Mouse (Mus musculus) liver, adult 2 months (tissue): ENCODE measurements around the gene Olfr503. TPM values are rescaled to one million over a fixed set of nuclear protein-coding genes. Genes with fewer than 3 reads are reported as not detected.
"Not testable (repeated sequence)": the region's sequence is repeated elsewhere in the genome, so short reads cannot be mapped to it uniquely, and the experiment has no call there.

Experiments
- DNase-seq: peaks from one replicate; pipeline ENCODE4 v3.0.0-alpha.2; 2011; ENCODE audit warnings: low read depth, low spot score; ENCODE audit errors: extremely low read depth
- H3K27ac ChIP-seq: fragments of 200-500 bp; replicated peaks from 2 replicates; pipeline ENCODE4 v1.5.1; 2012; ENCODE audit warnings: low read depth, mild to moderate bottlenecking, control low read depth, inconsistent platforms, low read length; ENCODE audit not compliant: insufficient read depth
- H3K27me3 ChIP-seq: fragments of 200-500 bp; 2 replicates; pipeline ENCODE4 v1.6.1; 2012; ENCODE audit warnings: mild to moderate bottlenecking, moderate library complexity, low read length, inconsistent platforms; ENCODE audit not compliant: control insufficient read depth, insufficient read depth
- H3K36me3 ChIP-seq: fragments of 200-500 bp; 2 replicates; pipeline ENCODE4 v1.6.1; 2012; ENCODE audit warnings: low read length, inconsistent platforms; ENCODE audit not compliant: control insufficient read depth, insufficient read depth
- H3K4me1 ChIP-seq: fragments of 200-500 bp; 2 replicates; pipeline ENCODE4 v1.6.1; 2011; ENCODE audit warnings: low read length; ENCODE audit not compliant: control insufficient read depth, insufficient read depth
- H3K4me3 ChIP-seq: fragments of 200-500 bp; 2 replicates; pipeline ENCODE4 v1.5.1; 2011; ENCODE audit warnings: low read depth, mild to moderate bottlenecking, control low read depth, low read length, moderate library complexity; ENCODE audit not compliant: insufficient read depth
- H3K79me2 ChIP-seq: fragments of 200-500 bp; 2 replicates; pipeline ENCODE4 v1.6.1; 2012; ENCODE audit warnings: inconsistent platforms, mild to moderate bottlenecking, low read length, moderate library complexity; ENCODE audit not compliant: control insufficient read depth, insufficient read depth
- H3K9ac ChIP-seq: fragments of 200-500 bp; 2 replicates; pipeline ENCODE4 v1.6.1; 2012; ENCODE audit warnings: low read depth, mild to moderate bottlenecking, control low read depth, inconsistent platforms, low read length
- CTCF ChIP-seq: fragments of 200-500 bp; IDR thresholded peaks from 2 replicates; pipeline ENCODE4 v1.5.1; 2011; ENCODE audit warnings: low read depth, low read length, control low read depth
- POLR2A ChIP-seq: fragments of 200-500 bp; IDR thresholded peaks from 2 replicates; pipeline ENCODE4 v1.6.1; 2011; ENCODE audit warnings: low read length, control low read depth; ENCODE audit not compliant: insufficient read depth; ENCODE audit errors: extremely low read depth
- WGBS: fragments of 180-500 bp; shearing (Covaris S2); methylation state at CpG from one replicate; pipeline ENCODE4 v1.1.7; 2018; 5-methylcytosine and 5-hydroxymethylcytosine counted together
- polyA plus RNA-seq: library from polyadenylated mRNA; depleted of rRNA; stranded (reverse); fragments of >200 nt; gene quantifications from 2 replicates; pipeline ENCODE4 v1.2.3, GENCODE M21; 2012; rRNA removed
- total RNA-seq: library from RNA; depleted of rRNA; stranded (reverse); fragments of >200 nt; gene quantifications from 2 replicates; pipeline ENCODE4 v1.2.3, GENCODE M21; 2014; rRNA removed

The Olfr503 gene
- total RNA-seq, result not detected in 2 replicates
- polyA plus RNA-seq, result not detected in 2 replicates

GRCm38 (mm10) chr7:108544227-108544626, at the start of gene Olfr503:
Olfr503 (plus strand) TSS chr7:108544527.
- not testable (repeated sequence) for H3K9ac ChIP-seq, H3K27me3 ChIP-seq, DNase-seq, H3K27ac ChIP-seq, H3K4me3 ChIP-seq, H3K79me2 ChIP-seq, H3K4me1 ChIP-seq, H3K36me3 ChIP-seq
- 33% methylated on average over 1 of the region's 1 CpGs for WGBS

GRCm38 (mm10) chr7:108524965-108525364, 19.4 kb upstream of the Olfr503 start, which contains the start of gene Olfr502:
Olfr502 (minus strand) TSS chr7:108525065.
- Histone ChIP-seq H3K27me3 (no peaks in the 10 kb centered on the region), H3K9ac (no peak within 1 kb of the TSS), H3K27ac (no peak within 1 kb of the TSS), H3K79me2 (no peaks in the 10 kb centered on the region), H3K4me1 (no peaks in the 10 kb centered on the region), H3K4me3 (no peak within 1 kb of the TSS), H3K36me3 (no peaks in the 10 kb centered on the region)
- TF ChIP-seq POLR2A (no peak), CTCF (no peak)
- WGBS, result 55% methylated on average over 1 of the region's 1 CpGs
- DNase-seq, result no peak

- no peaks in the 10 kb centered on the region for H3K36me3 ChIP-seq
- H3K4me3 ChIP-seq, result no peak overlapping the region
- no peaks in the 10 kb centered on the region for H3K79me2 ChIP-seq
- TF ChIP-seq POLR2A (no peak), CTCF (no peak)
- 78% methylated on average over 13 of the region's 13 CpGs for WGBS
- no peaks in the 10 kb centered on the region for H3K4me1 ChIP-seq
- H3K9ac ChIP-seq, result no peak overlapping the region
- no peak overlapping the region for H3K27ac ChIP-seq
- DNase-seq, result no peak
- H3K27me3 ChIP-seq, result no peaks in the 10 kb centered on the region
These were observed 1.9 kb upstream of the Olfr503 start for GRCm38 (mm10) chr7:108542416-108542815.

GRCm38 (mm10) chr7:108565693-108566092, 21.4 kb downstream of the Olfr503 start, which contains the start of gene Olfr504:
Olfr504 (minus strand) TSS chr7:108565793.
- 72% methylated on average over 1 of the region's 1 CpGs for WGBS
- Histone ChIP-seq H3K9ac (no peak within 1 kb of the TSS), H3K27me3 (no peaks in the 10 kb centered on the region), H3K4me1 (no peaks in the 10 kb centered on the region), H3K79me2 (no peaks in the 10 kb centered on the region), H3K27ac (no peak within 1 kb of the TSS), H3K4me3 (no peak within 1 kb of the TSS), H3K36me3 (no peaks in the 10 kb centered on the region)
- no peak for TF ChIP-seq CTCF
- no peak for TF ChIP-seq POLR2A
- DNase-seq, result no peak

DNA sequence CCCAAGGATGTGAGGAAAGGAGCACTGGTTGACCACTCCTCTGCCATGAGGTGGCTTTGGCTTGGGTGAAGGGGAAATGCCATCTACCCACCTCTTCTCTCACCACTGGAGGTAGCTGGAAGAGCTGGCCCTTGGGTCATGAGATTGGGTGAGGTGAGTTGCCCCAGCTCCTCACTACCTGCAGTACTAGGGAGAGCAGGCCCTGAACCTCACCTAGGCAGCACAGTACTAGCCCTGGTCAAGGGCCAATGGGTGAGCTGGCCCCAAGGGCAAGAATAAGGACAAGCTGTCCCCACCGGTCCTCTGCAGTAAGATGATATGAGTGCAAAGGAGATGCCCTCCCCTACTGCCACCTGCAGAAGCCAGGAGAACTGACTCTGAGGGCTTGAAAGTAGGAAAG, 45.5 kb downstream of the Olfr503 start:
- Histone ChIP-seq H3K4me3 (no peak overlapping the region), H3K27me3 (no peaks in the 10 kb centered on the region), H3K4me1 (no peaks in the 10 kb centered on the region), H3K9ac (no peak overlapping the region), H3K27ac (no peak overlapping the region), H3K79me2 (no peaks in the 10 kb centered on the region), H3K36me3 (no peaks in the 10 kb centered on the region)
- TF ChIP-seq CTCF (no peak), POLR2A (no peak)
- 100% methylated on average over 1 of the region's 1 CpGs for WGBS
- no peak for DNase-seq

Other genes with a start within 250 kb of the Olfr503 start
- not detected in 2 replicates for gene Olfr491, start 231.1 kb upstream of the Olfr503 start, total RNA-seq
- not detected in 2 replicates for gene Olfr491, start 231.1 kb upstream of the Olfr503 start, polyA plus RNA-seq
- gene Olfr492, start 220.9 kb upstream of the Olfr503 start, total RNA-seq, result not detected in 2 replicates
- gene Olfr492, start 220.9 kb upstream of the Olfr503 start, polyA plus RNA-seq, result not detected in 2 replicates
- gene Olfr493, start 197.5 kb upstream of the Olfr503 start, total RNA-seq, result not detected in 2 replicates
- gene Olfr493, start 197.5 kb upstream of the Olfr503 start, polyA plus RNA-seq, result not detected in 2 replicates
- gene Olfr494, start 179.2 kb upstream of the Olfr503 start, total RNA-seq, result not detected in 2 replicates
- not detected in 2 replicates for gene Olfr494, start 179.2 kb upstream of the Olfr503 start, polyA plus RNA-seq
- not detected in 2 replicates for gene Olfr495, start 151.4 kb upstream of the Olfr503 start, total RNA-seq
- gene Olfr495, start 151.4 kb upstream of the Olfr503 start, polyA plus RNA-seq, result not detected in 2 replicates
- gene Olfr497, start 124.1 kb upstream of the Olfr503 start, total RNA-seq, result not detected in 2 replicates
- not detected in 2 replicates for gene Olfr497, start 124.1 kb upstream of the Olfr503 start, polyA plus RNA-seq
- not detected in 2 replicates for gene Olfr498, start 79.2 kb upstream of the Olfr503 start, total RNA-seq
- not detected in 2 replicates for gene Olfr498, start 79.2 kb upstream of the Olfr503 start, polyA plus RNA-seq
- not detected in 2 replicates for gene Olfr502, start 19.5 kb upstream of the Olfr503 start, total RNA-seq
- gene Olfr502, start 19.5 kb upstream of the Olfr503 start, polyA plus RNA-seq, result not detected in 2 replicates
- gene Olfr504, start 21.3 kb downstream of the Olfr503 start, total RNA-seq, result not detected in 2 replicates
- not detected in 2 replicates for gene Olfr504, start 21.3 kb downstream of the Olfr503 start, polyA plus RNA-seq
- not detected in 2 replicates for gene Olfr506, start 66.3 kb downstream of the Olfr503 start, total RNA-seq
- gene Olfr506, start 66.3 kb downstream of the Olfr503 start, polyA plus RNA-seq, result not detected in 2 replicates
- gene Olfr507, start 77.3 kb downstream of the Olfr503 start, total RNA-seq, result not detected in 2 replicates
- gene Olfr507, start 77.3 kb downstream of the Olfr503 start, polyA plus RNA-seq, result not detected in 2 replicates
- not detected in 2 replicates for gene Olfr508, start 85.5 kb downstream of the Olfr503 start, total RNA-seq
- not detected in 2 replicates for gene Olfr508, start 85.5 kb downstream of the Olfr503 start, polyA plus RNA-seq
- not detected in 2 replicates for gene Olfr509, start 107.4 kb downstream of the Olfr503 start, total RNA-seq
- not detected in 2 replicates for gene Olfr509, start 107.4 kb downstream of the Olfr503 start, polyA plus RNA-seq
- not detected in 2 replicates for gene Olfr510, start 121.9 kb downstream of the Olfr503 start, total RNA-seq
- gene Olfr510, start 121.9 kb downstream of the Olfr503 start, polyA plus RNA-seq, result not detected in 2 replicates
- not detected in 2 replicates for gene Olfr512, start 168.8 kb downstream of the Olfr503 start, total RNA-seq
- gene Olfr512, start 168.8 kb downstream of the Olfr503 start, polyA plus RNA-seq, result not detected in 2 replicates
- not detected in 2 replicates for gene Olfr513, start 206.4 kb downstream of the Olfr503 start, total RNA-seq
- not detected in 2 replicates for gene Olfr513, start 206.4 kb downstream of the Olfr503 start, polyA plus RNA-seq